Mouse (Mus musculus) kidney, adult 2 months (tissue): ENCODE data around the gene Creb3l4.

Experiments
- CTCF ChIP-seq: fragments of 200-500 bp; conservative IDR thresholded peaks from 2 replicates; pipeline ENCODE4 v1.5.1; 2011; ENCODE audit warnings: low read depth, mild to moderate bottlenecking, control low read depth, low read length, moderate library complexity, mixed read lengths; ENCODE audit not compliant: insufficient read depth, insufficient read length
- POLR2A ChIP-seq: fragments of 200-500 bp; IDR thresholded peaks from one replicate; pipeline ENCODE4 v1.6.1; 2011; ENCODE audit warnings: low read depth, low read length, control low read depth

- TF ChIP-seq CTCF (no peak), POLR2A (no peak)
Observed at GRCm38 (mm10) chr3:90266901-90267775, 23.8 kb upstream of the Creb3l4 start.
